Mouse (Mus musculus) heart, embryonic 14.5 days (tissue): Measurements from ENCODE around the gene Evpl. TPM values are rescaled to one million over a fixed set of nuclear protein-coding genes. Genes with fewer than 3 reads are reported as not detected.

Source experiments
- ATAC-seq: fragments of 200-750 bp; cut with Nextera tagmentation; 2 replicates; pipeline ENCODE4 v1.8.0; 2017; ENCODE audit warnings: low read depth, moderate TSS enrichment; ENCODE audit not compliant: insufficient number of reproducible peaks, insufficient read depth, low FRiP score
- H3K27ac ChIP-seq, 2 experiments: fragments of 200-500 bp in 1 of 2; fragments of 300-500 bp in 1 of 2; sonication (generic) in 1 of 2; replicated peaks in 1 of 2; 2 replicates each; pipeline ENCODE4 v1.5.1; 2012 to 2014; ENCODE audit warnings: low read depth in 2 of 2, low read length in 2 of 2, control low read depth in 1 of 2, mild to moderate bottlenecking in 1 of 2, mixed read lengths in 1 of 2; ENCODE audit not compliant: control insufficient read depth in 1 of 2, insufficient read depth in 1 of 2
- H3K27me3 ChIP-seq: fragments of 300-500 bp; sonication (generic); 2 replicates; pipeline ENCODE4 v1.6.1; 2014; ENCODE audit warnings: mild to moderate bottlenecking, low read length, control low read depth; ENCODE audit not compliant: control insufficient read depth, insufficient read depth
- H3K36me3 ChIP-seq: fragments of 300-500 bp; sonication (generic); 2 replicates; pipeline ENCODE4 v1.6.1; 2014; ENCODE audit warnings: mild to moderate bottlenecking, control low read depth, low read length, mixed read lengths; ENCODE audit not compliant: control insufficient read depth, insufficient read depth
- H3K4me1 ChIP-seq, 2 experiments: fragments of 200-500 bp in 1 of 2; fragments of 300-500 bp in 1 of 2; sonication (generic) in 1 of 2; 2 replicates each; pipeline ENCODE4 v1.6.1; 2012 to 2014; ENCODE audit warnings: low read length in 2 of 2, control low read depth in 1 of 2, mixed read lengths in 1 of 2; ENCODE audit not compliant: control insufficient read depth in 2 of 2, insufficient read depth in 2 of 2
- H3K4me2 ChIP-seq: fragments of 300-500 bp; sonication (generic); 2 replicates; pipeline ENCODE4 v1.6.1; 2014; ENCODE audit warnings: mild to moderate bottlenecking, low read length
- H3K4me3 ChIP-seq, 2 experiments: fragments of 200-500 bp in 1 of 2; fragments of 300-500 bp in 1 of 2; sonication (generic) in 1 of 2; 2 replicates each; pipeline ENCODE4 v1.5.1; 2012 to 2014; ENCODE audit warnings: low read length in 2 of 2, mild to moderate bottlenecking in 2 of 2, control low read depth in 1 of 2, low read depth in 1 of 2, moderate library complexity in 1 of 2; ENCODE audit not compliant: control insufficient read depth in 1 of 2, insufficient read depth in 1 of 2
- H3K9ac ChIP-seq: fragments of 300-500 bp; sonication (generic); 2 replicates; pipeline ENCODE4 v1.6.1; 2014; ENCODE audit warnings: mild to moderate bottlenecking, low read length
- H3K9me3 ChIP-seq: fragments of 300-500 bp; sonication (generic); 2 replicates; pipeline ENCODE4 v1.6.1; 2016; ENCODE audit warnings: low read length, control low read depth; ENCODE audit not compliant: control insufficient read depth
- WGBS: fragments of 180-500 bp; shearing (Covaris S2); extraction: QIAGEN DNeasy Blood & Tissue Kit; methylation state at CpG from one replicate; pipeline ENCODE4 v1.1.7; 2014; 5-methylcytosine and 5-hydroxymethylcytosine counted together
- polyA plus RNA-seq: library from polyadenylated mRNA; unstranded; fragments of >200 nt; fragmentation: Nextera tagmentation; extraction: Ambion mirVana; gene quantifications from 2 replicates; pipeline ENCODE4 v1.2.1, GENCODE M21; 2014

The Evpl gene
- polyA plus RNA-seq, 1 experiment from 2014 or later, result 0.63 TPM

GRCm38 (mm10) chr11:116241744-116242235 lies 3.9 kb upstream of the Evpl start:
- Histone ChIP-seq H3K9ac (no peak overlapping the region), H3K4me3 (no peak overlapping the region), H3K27me3 (peaks cover 19% of the 10 kb centered on the region), H3K9me3 (no peaks in the 10 kb centered on the region), H3K27ac (no peak overlapping the region), H3K36me3 (peaks cover 38% of the 10 kb centered on the region), H3K4me2 (no peak overlapping the region), H3K4me1 (no peaks in the 10 kb centered on the region; a peak in 1 of 4 replicates)
- 65% methylated on average over 12 of the region's 12 CpGs for WGBS
- ATAC-seq, result no peak

- Histone ChIP-seq H3K4me1 (no peaks in the 10 kb centered on the region; a peak in 1 of 4 replicates), H3K9me3 (no peaks in the 10 kb centered on the region), H3K27ac (no peak overlapping the region), H3K27me3 (peaks cover 35% of the 10 kb centered on the region), H3K4me3 (no peak overlapping the region), H3K9ac (no peak overlapping the region), H3K36me3 (peaks cover 18% of the 10 kb centered on the region), H3K4me2 (no peak overlapping the region)
- no peak for ATAC-seq
- WGBS, result 28% methylated on average over 7 of the region's 7 CpGs
These were observed 1.9 kb upstream of the Evpl start for GRCm38 (mm10) chr11:116239797-116240196.

- H3K27ac ChIP-seq, result no peak overlapping the region
- H3K4me2 ChIP-seq, result no peak overlapping the region
- WGBS, result 77% methylated on average over 8 of the region's 8 CpGs
- no peaks in the 10 kb centered on the region for H3K36me3 ChIP-seq
- no peak for ATAC-seq
- no peaks in the 10 kb centered on the region; a peak in 1 of 4 replicates for H3K4me1 ChIP-seq
- H3K9me3 ChIP-seq, result no peaks in the 10 kb centered on the region
- H3K4me3 ChIP-seq, result no peak overlapping the region
- H3K27me3 ChIP-seq, result peaks cover 52% of the 10 kb centered on the region
- no peak overlapping the region for H3K9ac ChIP-seq
These were observed 3.0 kb downstream of the Evpl start for GRCm38 (mm10) chr11:116234901-116235300.

GRCm38 (mm10) chr11:116232427-116232826 lies 5.5 kb downstream of the Evpl start:
- WGBS, result 17% methylated on average over 15 of the region's 17 CpGs
- H3K4me2 ChIP-seq, result peak overlapping the region; percentile 49
- H3K9me3 ChIP-seq, result no peaks in the 10 kb centered on the region
- H3K27ac ChIP-seq, result no peak overlapping the region
- no peaks in the 10 kb centered on the region for H3K36me3 ChIP-seq
- no peak for ATAC-seq
- peak overlapping the region; percentile 55 for H3K9ac ChIP-seq
- H3K4me3 ChIP-seq, result no peak overlapping the region; a peak in 1 of 4 replicates
- H3K4me1 ChIP-seq, result no peaks in the 10 kb centered on the region
- H3K27me3 ChIP-seq, result peaks cover 39% of the 10 kb centered on the region

GRCm38 (mm10) chr11:116228699-116229098 lies 9.2 kb downstream of the Evpl start:
- no peak overlapping the region for H3K27ac ChIP-seq

GRCm38 (mm10) chr11:116226414-116226813 lies 11.5 kb downstream of the Evpl start:
- Histone ChIP-seq H3K27me3 (peaks cover 30% of the 10 kb centered on the region), H3K4me2 (no peak overlapping the region), H3K9ac (no peak overlapping the region), H3K4me1 (peaks cover 0 to 7% of the 10 kb centered on the region in 2 experiments; a peak in 2 of 4 replicates), H3K4me3 (no peak overlapping the region), H3K36me3 (no peaks in the 10 kb centered on the region), H3K27ac (no peak overlapping the region), H3K9me3 (peaks cover 9% of the 10 kb centered on the region)
- WGBS, result 0% methylated on average over 2 of the region's 2 CpGs
- ATAC-seq, result no peak

More at GRCm38 (mm10) chr11:116228699-116229098, 9.2 kb downstream of the Evpl start:
- Histone ChIP-seq H3K36me3 (no peaks in the 10 kb centered on the region), H3K9me3 (0 out of 2 replicates have a peak, but pooled peaks cover 4% of the 10 kb centered on the region), H3K9ac (no peak overlapping the region), H3K27me3 (peaks cover 20% of the 10 kb centered on the region), H3K4me3 (no peak overlapping the region), H3K4me1 (no peaks in the 10 kb centered on the region), H3K4me2 (no peak overlapping the region)
- WGBS, result 70% methylated on average over 4 of the region's 4 CpGs
- no peak for ATAC-seq

- Histone ChIP-seq H3K27me3 (peaks cover 40% of the 10 kb centered on the region), H3K4me3 (peak overlapping the region; percentile 35 to 37), H3K27ac (no peak overlapping the region), H3K9me3 (peaks cover 9% of the 10 kb centered on the region), H3K36me3 (no peaks in the 10 kb centered on the region), H3K4me1 (peaks cover 18 to 32% of the 10 kb centered on the region in 2 experiments), H3K9ac (peak overlapping the region; percentile 48), H3K4me2 (peak overlapping the region; percentile 68)
- no peak for ATAC-seq
- 13% methylated on average over 23 of the region's 23 CpGs for WGBS
These were observed 15.2 kb downstream of the Evpl start for GRCm38 (mm10) chr11:116222740-116223059.
